Mouse (Mus musculus): ENCODE measurements around the gene Ankrd33. TPM values are rescaled to one million over a fixed set of nuclear protein-coding genes. Genes with fewer than 3 reads are reported as not detected.

Ankrd33 gene
- polyA plus RNA-seq, 1 experiment = not detected

DNA sequence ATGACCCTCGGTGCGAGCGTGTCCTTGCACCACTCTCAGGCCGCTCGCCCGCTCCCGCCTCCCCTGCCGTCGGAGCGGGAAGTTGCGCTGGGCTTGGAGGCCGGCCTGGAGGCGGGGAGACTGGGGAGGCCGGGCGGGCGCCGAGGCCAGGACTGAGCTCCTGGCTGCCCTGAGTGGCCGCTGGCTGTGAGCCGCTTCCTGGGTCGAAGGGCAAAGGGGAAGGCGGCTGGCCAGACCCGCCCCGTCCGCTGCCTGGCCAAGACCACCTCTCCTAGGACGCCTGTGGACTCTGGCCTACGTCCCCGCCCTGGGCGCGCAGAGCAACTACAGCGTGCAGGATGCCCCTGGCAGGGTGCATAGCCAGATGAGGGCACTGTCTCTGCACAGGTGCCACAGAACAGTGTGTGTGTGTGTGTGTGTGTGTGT lies 36.8 kb upstream of the Ankrd33 start:
- no peak for TF ChIP-seq GATA1 (IDR thresholded peaks at IDR 0.05; ENCODE audit: low read length)

GRCm38 (mm10) chr15:101080031-101080520 lies 35.5 kb upstream of the Ankrd33 start:
- TF ChIP-seq GATA1 (IDR thresholded peaks at IDR 0.05; ENCODE audit: low read length) = no peak

DNA sequence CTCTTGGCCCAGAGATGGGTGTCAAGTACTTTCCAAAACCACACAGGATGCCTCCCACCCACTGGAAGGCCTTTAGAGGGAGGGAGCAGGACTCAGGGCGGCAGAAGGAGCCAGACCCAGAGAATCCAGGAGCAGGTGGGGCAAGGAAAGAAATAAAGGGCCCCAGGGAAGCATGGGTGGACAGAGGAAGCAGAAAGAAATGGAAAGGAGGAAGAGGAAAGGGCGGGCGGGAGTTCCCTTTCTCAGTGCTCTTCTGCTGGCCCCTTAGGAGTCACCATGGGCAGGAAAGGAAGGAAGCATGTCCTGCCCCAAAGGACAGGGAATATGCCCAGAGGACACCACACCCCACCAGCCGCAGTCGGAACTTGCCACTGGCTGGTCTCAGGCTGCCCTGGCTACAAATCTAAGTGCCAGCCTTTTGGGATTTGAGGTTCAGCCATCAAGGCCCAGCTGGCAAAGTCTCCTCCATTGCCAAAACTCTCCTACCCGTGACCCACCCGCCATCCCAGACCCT lies 34.5 kb upstream of the Ankrd33 start:
- no peak for TF ChIP-seq GATA1 (IDR thresholded peaks at IDR 0.05; ENCODE audit: low read length)

GRCm38 (mm10) chr15:101082236-101082635 lies 33.3 kb upstream of the Ankrd33 start:
- no peak for TF ChIP-seq GATA1 (IDR thresholded peaks at IDR 0.05; ENCODE audit: low read length)

DNA sequence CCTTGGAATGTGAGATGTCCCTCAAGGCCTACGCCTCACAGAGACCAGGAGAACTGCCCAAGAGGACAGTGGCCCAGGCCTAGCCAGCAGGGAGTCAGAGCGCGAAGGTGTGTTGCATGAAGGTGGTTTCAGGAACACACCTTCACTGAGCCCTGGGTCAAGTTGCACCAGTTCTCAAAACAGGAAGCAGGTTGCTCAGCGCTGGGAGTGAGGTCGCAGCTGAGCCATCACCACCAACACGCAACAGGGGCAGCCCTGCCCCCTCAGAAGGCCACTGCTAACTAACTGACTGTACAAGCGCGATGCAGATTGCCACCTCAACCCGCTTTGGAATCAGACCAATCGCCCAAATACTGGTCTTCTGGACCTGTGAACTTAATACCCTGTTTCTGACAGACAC lies 31.1 kb upstream of the Ankrd33 start:
- no peak for TF ChIP-seq GATA1 (IDR thresholded peaks at IDR 0.05; ENCODE audit: low read length)

GRCm38 (mm10) chr15:101086451-101086850 lies 29.1 kb upstream of the Ankrd33 start:
- TF ChIP-seq GATA1 (IDR thresholded peaks at IDR 0.05; ENCODE audit: low read length) = no peak

GRCm38 (mm10) chr15:101086956-101087355 lies 28.6 kb upstream of the Ankrd33 start:
- TF ChIP-seq GATA1 (IDR thresholded peaks at IDR 0.05; ENCODE audit: low read length) = no peak

DNA sequence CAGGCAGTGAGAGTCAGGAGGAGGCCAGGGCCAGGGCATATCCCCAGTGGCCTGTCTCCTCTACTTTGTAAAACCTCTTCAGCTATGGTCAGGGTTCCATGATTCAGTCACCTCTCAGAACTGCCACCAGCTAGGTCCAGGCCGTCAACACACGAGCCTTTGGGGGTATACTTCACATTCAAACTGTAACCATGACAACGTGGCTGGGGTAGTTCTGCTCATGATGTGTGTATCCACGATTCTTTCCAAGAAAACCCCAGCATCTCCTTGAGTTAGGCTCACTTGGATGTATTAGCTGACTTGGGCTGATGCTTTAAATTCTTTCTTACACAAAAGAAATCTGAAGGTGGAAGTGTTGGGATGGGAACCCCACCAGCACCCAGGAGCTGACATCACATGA lies 27.3 kb upstream of the Ankrd33 start:
- TF ChIP-seq GATA1 (IDR thresholded peaks at IDR 0.05; ENCODE audit: low read length) = no peak

- no peak for TF ChIP-seq GATA1 (IDR thresholded peaks at IDR 0.05; ENCODE audit: low read length)
These were observed 24.0 kb upstream of the Ankrd33 start for GRCm38 (mm10) chr15:101091551-101091950.

GRCm38 (mm10) chr15:101092121-101092828 lies 23.3 kb upstream of the Ankrd33 start:
- no peak for TF ChIP-seq GATA1 (IDR thresholded peaks at IDR 0.05; ENCODE audit: low read length)

- TF ChIP-seq GATA1 (IDR thresholded peaks at IDR 0.05; ENCODE audit: low read length) = no peak
These were observed 22.5 kb upstream of the Ankrd33 start for GRCm38 (mm10) chr15:101092829-101093648.

GRCm38 (mm10) chr15:101093988-101094387 lies 21.6 kb upstream of the Ankrd33 start:
- TF ChIP-seq GATA1 (IDR thresholded peaks at IDR 0.05; ENCODE audit: low read length) = no peak

GRCm38 (mm10) chr15:101094979-101095378 lies 20.6 kb upstream of the Ankrd33 start:
- TF ChIP-seq GATA1 (IDR thresholded peaks at IDR 0.05; ENCODE audit: low read length) = no peak

- no peak for TF ChIP-seq GATA1 (IDR thresholded peaks at IDR 0.05; ENCODE audit: low read length)
These were observed 20.2 kb upstream of the Ankrd33 start for GRCm38 (mm10) chr15:101095392-101095791.

DNA sequence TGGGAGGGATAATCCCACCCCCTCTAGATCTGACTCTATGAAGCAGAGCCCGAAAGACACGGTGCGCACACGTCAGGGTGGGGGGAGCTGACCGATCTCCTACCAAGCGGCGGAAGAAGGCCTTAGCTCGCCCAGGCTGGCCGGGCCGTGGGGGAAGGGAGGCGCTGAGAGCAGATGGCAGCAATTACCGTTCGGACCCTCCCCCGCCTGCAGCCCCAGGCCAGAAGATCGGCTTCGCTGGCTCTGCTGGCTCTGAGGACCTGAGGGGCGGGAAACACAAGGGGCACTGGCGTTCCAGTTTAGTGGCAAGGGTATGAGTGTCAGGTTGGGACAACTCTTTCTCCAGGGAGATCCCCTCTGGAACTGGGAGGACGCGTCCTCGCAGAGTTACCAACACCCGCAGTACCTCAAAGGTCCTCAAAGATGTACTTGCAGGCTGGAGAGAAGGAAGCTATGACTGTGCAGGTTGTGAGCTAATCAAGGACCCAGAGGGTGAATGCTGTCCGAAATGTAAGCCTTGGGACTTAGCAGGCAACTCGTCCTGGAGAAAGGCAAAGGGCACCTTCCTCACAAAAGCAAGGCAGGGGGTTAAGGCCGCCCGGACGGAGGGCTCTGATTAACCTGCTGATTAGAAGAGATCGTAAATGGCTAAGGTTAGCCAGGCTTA lies 17.4 kb upstream of the Ankrd33 start:
- no peak for TF ChIP-seq GATA1 (IDR thresholded peaks at IDR 0.05; ENCODE audit: low read length)

DNA sequence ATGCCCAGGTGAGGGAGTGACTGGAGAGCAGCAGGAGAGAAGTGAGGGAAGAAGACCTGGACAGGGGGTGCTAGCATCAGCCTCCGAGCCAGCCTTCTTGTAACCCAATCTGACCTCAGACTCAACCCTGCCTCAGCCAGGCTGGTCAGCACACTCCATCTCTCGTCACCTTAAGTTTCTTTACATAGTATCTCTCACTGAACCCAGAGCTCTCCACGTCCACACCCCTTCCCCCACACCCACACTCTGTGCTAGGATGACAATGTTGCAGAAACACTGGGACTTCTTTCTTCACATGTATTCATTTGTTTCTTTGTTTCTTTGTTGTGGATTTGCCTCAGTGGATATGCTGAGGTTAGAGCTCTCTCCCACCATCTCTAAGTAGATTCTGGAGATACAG lies 14.6 kb upstream of the Ankrd33 start:
- TF ChIP-seq GATA1 (IDR thresholded peaks at IDR 0.05; ENCODE audit: low read length) = no peak

Data from G1E-ER4 (cell line).